ENCODE assay signal across 8 mouse cellular contexts in genomic region chr15:27777455-27778190, GRCm38 (mm10).
DNase-seq lines count a peak whose midpoint lies in the region; ATAC-seq lines count a peak whose summit lies in the region.

No protein-coding gene starts in this region.

- no peak for DNase-seq in heart, postnatal 14 days
- DNase-seq in NIH3T3 (ENCODE audit: low read depth), result peak; percentile 81
- DNase-seq in adrenal gland, adult 8-10 months, result no peak
- DNase-seq in cerebellum, adult 9-10 months, result no peak
- DNase-seq in ovary, postnatal 36 days (ENCODE audit: low spot score), result no peak

- 29% methylated on average over 11 of the region's 11 CpGs for WGBS in heart, embryonic 13.5 days
- WGBS in forebrain, embryonic 16.5 days, result 26% methylated on average over 11 of the region's 11 CpGs
- WGBS in liver, embryonic 12.5 days (ENCODE audit: insufficient replicate concordance), result 61% methylated on average over 11 of the region's 11 CpGs

- H3K9me3 ChIP-seq in heart, embryonic 13.5 days, result no peaks in the 10 kb centered on the region
- H3K9me3 ChIP-seq in forebrain, embryonic 16.5 days (ENCODE audit: control insufficient read depth, low read length), result no peaks in the 10 kb centered on the region
- no peaks in the 10 kb centered on the region for H3K9me3 ChIP-seq in liver, embryonic 12.5 days (replicated peaks)

- intact Hi-C loops in heart, postnatal 14 days (cut with DNase I), result no loop called here

- peak overlapping the region; percentile 93 for H3K27ac ChIP-seq in heart, embryonic 13.5 days (replicated peaks)
- H3K27ac ChIP-seq in forebrain, embryonic 16.5 days (ENCODE audit: low read length), result peak overlapping the region; percentile 61
- H3K27ac ChIP-seq in liver, embryonic 12.5 days, result peak overlapping the region; percentile 67; the same call in 1 of the 2 replicates

- H3K4me1 ChIP-seq in heart, embryonic 13.5 days, result peaks cover 70% of the 10 kb centered on the region
- peaks cover 43% of the 10 kb centered on the region for H3K4me1 ChIP-seq in forebrain, embryonic 16.5 days (replicated peaks; ENCODE audit: control insufficient read depth, insufficient read depth, low read length)
- H3K4me1 ChIP-seq in liver, embryonic 12.5 days, result 0 out of 2 replicates have a peak, but pooled peaks cover 17% of the 10 kb centered on the region

- H3K27me3 ChIP-seq in heart, embryonic 13.5 days (replicated peaks), result no peaks in the 10 kb centered on the region
- no peaks in the 10 kb centered on the region for H3K27me3 ChIP-seq in forebrain, embryonic 16.5 days (replicated peaks; ENCODE audit: control insufficient read depth, insufficient read depth, low read length)
- no peaks in the 10 kb centered on the region for H3K27me3 ChIP-seq in liver, embryonic 12.5 days (replicated peaks)

- H3K4me2 ChIP-seq in heart, embryonic 13.5 days, result peak overlapping the region; percentile 44
- no peak overlapping the region for H3K4me2 ChIP-seq in forebrain, embryonic 16.5 days (ENCODE audit: low read length)
- H3K4me2 ChIP-seq in liver, embryonic 12.5 days, result no peak overlapping the region

- no peak for ATAC-seq in heart, embryonic 13.5 days (ENCODE audit: extremely low read depth, insufficient number of reproducible peaks, low FRiP score, low TSS enrichment)
- ATAC-seq in forebrain, embryonic 16.5 days, result peak; percentile 15; the same call in 1 of the 2 replicates
- no peak for ATAC-seq in liver, embryonic 12.5 days

- peaks cover 24% of the 10 kb centered on the region for H3K36me3 ChIP-seq in heart, embryonic 13.5 days
- peaks cover 10% of the 10 kb centered on the region; the same call in 1 of the 2 replicates for H3K36me3 ChIP-seq in forebrain, embryonic 16.5 days (ENCODE audit: control insufficient read depth, insufficient read depth)
- peaks cover 8% of the 10 kb centered on the region for H3K36me3 ChIP-seq in liver, embryonic 12.5 days

- no peak overlapping the region for H3K4me3 ChIP-seq in heart, embryonic 13.5 days
- H3K4me3 ChIP-seq in forebrain, embryonic 16.5 days (replicated peaks; ENCODE audit: low read length), result no peak overlapping the region
- no peak overlapping the region for H3K4me3 ChIP-seq in liver, embryonic 12.5 days

- peak overlapping the region; percentile 64 for H3K9ac ChIP-seq in heart, embryonic 13.5 days
- H3K9ac ChIP-seq in forebrain, embryonic 16.5 days (replicated peaks; ENCODE audit: low read depth, low read length), result 0 out of 2 replicates have a peak overlapping the region, but pooled peaks have one; percentile 22
- no peak overlapping the region for H3K9ac ChIP-seq in liver, embryonic 12.5 days
